Mouse (Mus musculus): ENCODE results near the gene Klra6. TPM values are rescaled to one million over a fixed set of nuclear protein-coding genes. Genes with fewer than 3 reads are reported as not detected.
"Not testable (repeated sequence)": the region's sequence is repeated elsewhere in the genome, so short reads cannot be mapped to it uniquely, and the experiment has no call there.

Klra6 gene
- polyA plus RNA-seq (2012; rRNA removed) = not detected in 2 replicates

- H3K27me3 ChIP-seq (ENCODE audit: control insufficient read depth, insufficient read depth, low read length) = no peaks in the 10 kb centered on the region
- no peak within 1 kb of the TSS for H3K4me3 ChIP-seq (replicated peaks; ENCODE audit: insufficient read depth, low read depth, low read length)
- H3K27ac ChIP-seq (ENCODE audit: insufficient read depth, low read length) = no peak within 1 kb of the TSS
- H3K4me1 ChIP-seq (ENCODE audit: control insufficient read depth, insufficient read depth, low read length) = no peaks in the 10 kb centered on the region
- TF ChIP-seq CTCF (IDR thresholded peaks at IDR 0.05; ENCODE audit: borderline replicate concordance, insufficient read depth, low read depth, low read length) (no peak), POLR2A (IDR thresholded peaks at IDR 0.05; ENCODE audit: borderline replicate concordance, insufficient read depth, low read length) (no peak)
- WGBS = 67% methylated on average over 4 of the region's 4 CpGs
- DNase-seq = no peak
These were observed at the start of gene Klra6 for GRCm38 (mm10) chr6:130026854-130027253. Gene Klra6, minus strand, starts transcription at chr6:130026954.

GRCm38 (mm10) chr6:130067171-130067570 is 40.4 kb upstream of the Klra6 start, which contains the start of gene Klra4:
Gene Klra4, minus strand, starts transcription at chr6:130067271.
- H3K4me1 ChIP-seq (ENCODE audit: control insufficient read depth, insufficient read depth, low read length); H3K4me3 ChIP-seq (replicated peaks; ENCODE audit: insufficient read depth, low read depth, low read length); H3K27ac ChIP-seq (ENCODE audit: insufficient read depth, low read length); DNase-seq; H3K27me3 ChIP-seq (ENCODE audit: control insufficient read depth, insufficient read depth, low read length): not testable (repeated sequence)
- WGBS = 42% methylated on average over 1 of the region's 1 CpGs

DNA sequence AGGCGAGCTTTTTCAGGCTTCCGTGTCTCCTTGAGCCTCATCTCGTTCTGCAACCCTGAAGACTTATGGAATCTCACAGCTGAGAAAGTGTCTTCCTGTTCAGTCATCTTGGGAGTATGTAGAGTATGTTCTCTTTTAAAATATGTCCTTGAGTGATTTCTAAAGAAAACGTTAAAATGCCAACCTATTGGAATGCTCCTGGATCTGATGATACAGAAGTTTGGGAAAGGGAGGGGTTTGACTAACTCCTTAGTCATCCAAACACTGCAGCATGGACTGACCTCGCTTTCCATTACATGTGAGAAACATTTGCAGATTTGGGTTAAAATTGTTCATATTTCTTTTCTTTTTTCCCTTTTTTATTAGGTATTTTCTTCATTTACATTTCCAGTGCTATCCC is 38.4 kb upstream of the Klra6 start:
- 70% methylated on average over 5 of the region's 5 CpGs for WGBS
- H3K4me1 ChIP-seq (ENCODE audit: control insufficient read depth, insufficient read depth, low read length) = no peaks in the 10 kb centered on the region
- H3K4me3 ChIP-seq (replicated peaks; ENCODE audit: insufficient read depth, low read depth, low read length) = no peak overlapping the region
- no peak for TF ChIP-seq CTCF (IDR thresholded peaks at IDR 0.05; ENCODE audit: borderline replicate concordance, insufficient read depth, low read depth, low read length)
- TF ChIP-seq POLR2A (IDR thresholded peaks at IDR 0.05; ENCODE audit: borderline replicate concordance, insufficient read depth, low read length) = no peak
- H3K27ac ChIP-seq (ENCODE audit: insufficient read depth, low read length) = no peak overlapping the region
- no peaks in the 10 kb centered on the region for H3K27me3 ChIP-seq (ENCODE audit: control insufficient read depth, insufficient read depth, low read length)
- no peak for DNase-seq

DNA sequence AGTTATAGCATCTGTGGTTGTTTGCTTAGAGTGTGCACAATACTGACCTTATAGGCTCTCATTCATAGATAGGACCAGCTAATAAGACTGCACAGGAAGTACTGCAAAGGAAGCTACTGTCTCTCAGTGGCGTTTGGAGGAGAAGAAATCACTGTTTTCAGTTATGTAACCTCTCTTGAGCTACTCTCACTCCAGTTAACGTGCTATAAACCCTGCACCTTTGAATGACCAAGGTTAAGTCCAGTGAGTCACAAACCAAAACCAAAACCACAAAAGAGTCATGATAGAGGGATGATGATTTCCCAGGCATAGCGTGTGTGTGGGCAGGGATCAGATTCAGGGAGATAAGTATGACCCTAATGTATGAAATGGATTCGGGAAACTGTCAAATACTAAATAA is 8.4 kb upstream of the Klra6 start:
- not testable (repeated sequence) for H3K4me1 ChIP-seq (ENCODE audit: control insufficient read depth, insufficient read depth, low read length); H3K27ac ChIP-seq (ENCODE audit: insufficient read depth, low read length); H3K4me3 ChIP-seq (replicated peaks; ENCODE audit: insufficient read depth, low read depth, low read length); DNase-seq; H3K27me3 ChIP-seq (ENCODE audit: control insufficient read depth, insufficient read depth, low read length)
- 37% methylated on average over 4 of the region's 4 CpGs for WGBS

DNA sequence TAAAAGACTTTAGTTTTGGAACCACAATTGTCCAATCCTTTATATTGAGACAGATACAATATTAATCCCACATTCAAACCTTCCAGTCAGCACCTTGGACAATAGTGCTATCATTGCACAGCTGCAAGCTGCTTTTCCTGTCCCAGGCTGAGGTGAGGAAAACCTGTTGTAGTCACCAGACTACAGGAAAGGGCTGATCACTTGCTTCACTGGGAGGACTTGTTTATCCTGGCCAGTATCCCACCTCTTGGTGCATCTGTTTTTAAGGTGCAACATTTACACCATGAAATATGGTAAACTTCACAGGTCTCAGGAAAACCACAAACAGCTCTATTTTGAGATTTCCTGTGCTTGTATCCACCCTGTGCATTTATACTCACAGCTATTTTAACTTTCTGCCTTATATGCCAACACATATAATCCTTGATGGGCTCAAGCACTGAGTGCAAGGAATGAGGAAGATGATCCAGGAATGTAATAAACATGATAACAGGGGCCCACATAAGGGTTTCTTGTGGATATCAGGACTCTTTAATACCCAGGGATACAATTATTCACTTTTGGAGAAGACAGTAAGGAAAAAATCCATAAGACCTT is 4.8 kb upstream of the Klra6 start:
- H3K27me3 ChIP-seq (ENCODE audit: control insufficient read depth, insufficient read depth, low read length); H3K4me1 ChIP-seq (ENCODE audit: control insufficient read depth, insufficient read depth, low read length); DNase-seq; H3K4me3 ChIP-seq (replicated peaks; ENCODE audit: insufficient read depth, low read depth, low read length); H3K27ac ChIP-seq (ENCODE audit: insufficient read depth, low read length): not testable (repeated sequence)

Other genes with a start within 250 kb of the Klra6 start
- gene Gm156, start 242.7 kb downstream of the Klra6 start, polyA plus RNA-seq (2012; rRNA removed) = not detected in 2 replicates
- gene Gm17631, start 164.3 kb downstream of the Klra6 start, polyA plus RNA-seq (2012; rRNA removed) = not detected in 2 replicates
- gene Klra17, start 150.3 kb downstream of the Klra6 start, polyA plus RNA-seq (2012; rRNA removed) = not detected in 2 replicates
- not detected in 2 replicates for gene Klra5, start 109.3 kb downstream of the Klra6 start, polyA plus RNA-seq (2012; rRNA removed)
- not detected in 2 replicates for gene Klra4, start 40.3 kb upstream of the Klra6 start, polyA plus RNA-seq (2012; rRNA removed)
- not detected in 2 replicates for gene Klra8, start 102.9 kb upstream of the Klra6 start, polyA plus RNA-seq (2012; rRNA removed)
- not detected in 2 replicates for gene Klra9, start 166.2 kb upstream of the Klra6 start, polyA plus RNA-seq (2012; rRNA removed)
- not detected in 2 replicates for gene Klra7, start 206.4 kb upstream of the Klra6 start, polyA plus RNA-seq (2012; rRNA removed)

Measured in cerebellum, adult 2 months (tissue).